Mouse (Mus musculus) kidney, embryonic 14.5 days (tissue): Measurements from ENCODE around the gene Col4a2. TPM values are rescaled to one million over a fixed set of nuclear protein-coding genes. Genes with fewer than 3 reads are reported as not detected.
"Not testable (repeated sequence)": the region's sequence is repeated elsewhere in the genome, so short reads cannot be mapped to it uniquely, and the experiment has no call there.

Source experiments
- ATAC-seq: fragments of 200-750 bp; cut with Nextera tagmentation; 2 replicates; pipeline ENCODE4 v1.8.0; 2017; ENCODE audit warnings: moderate number of reproducible peaks, mild to moderate bottlenecking, moderate TSS enrichment, moderate library complexity; ENCODE audit not compliant: low FRiP score, low TSS enrichment
- H3K27ac ChIP-seq: fragments of 300-500 bp; sonication (generic); 2 replicates; pipeline ENCODE4 v1.5.1; 2014; ENCODE audit warnings: low read depth, mild to moderate bottlenecking, low read length, moderate library complexity, mixed read lengths
- H3K27me3 ChIP-seq: fragments of 300-500 bp; sonication (generic); 2 replicates; pipeline ENCODE4 v1.6.1; 2014; ENCODE audit warnings: mild to moderate bottlenecking, low read length; ENCODE audit not compliant: control insufficient read depth, insufficient read depth
- H3K36me3 ChIP-seq: fragments of 300-500 bp; sonication (generic); 2 replicates; pipeline ENCODE4 v1.6.1; 2014; ENCODE audit warnings: low read length, mixed read lengths; ENCODE audit not compliant: control insufficient read depth, insufficient read depth
- H3K4me1 ChIP-seq: fragments of 300-500 bp; sonication (generic); 2 replicates; pipeline ENCODE4 v1.6.1; 2014; ENCODE audit warnings: low read length, mixed read lengths; ENCODE audit not compliant: control insufficient read depth, insufficient read depth
- H3K4me2 ChIP-seq: fragments of 300-500 bp; sonication (generic); replicated peaks from 2 replicates; pipeline ENCODE4 v1.6.1; 2014; ENCODE audit warnings: low read depth, mild to moderate bottlenecking, low read length
- H3K4me3 ChIP-seq: fragments of 300-500 bp; sonication (generic); 2 replicates; pipeline ENCODE4 v1.5.1; 2014; ENCODE audit warnings: mild to moderate bottlenecking, low read length
- H3K9ac ChIP-seq: fragments of 300-500 bp; sonication (generic); 2 replicates; pipeline ENCODE4 v1.6.1; 2014; ENCODE audit warnings: low read depth, mild to moderate bottlenecking, low read length, moderate library complexity
- H3K9me3 ChIP-seq: fragments of 300-500 bp; sonication (generic); 2 replicates; pipeline ENCODE4 v1.6.1; 2016; ENCODE audit warnings: low read length; ENCODE audit not compliant: control insufficient read depth
- WGBS: fragments of 180-500 bp; shearing (Covaris S2); extraction: QIAGEN DNeasy Blood & Tissue Kit; methylation state at CpG from one replicate; pipeline ENCODE4 v1.1.7; 2014; 5-methylcytosine and 5-hydroxymethylcytosine counted together
- polyA plus RNA-seq: library from polyadenylated mRNA; unstranded; fragments of >200 nt; fragmentation: Nextera tagmentation; extraction: Ambion mirVana; gene quantifications from 2 replicates; pipeline ENCODE4 v1.2.1, GENCODE M21; 2014

Col4a2 gene
- polyA plus RNA-seq, 1 experiment from 2014 or later, result 82.2 TPM

- 65% methylated on average over 12 of the region's 12 CpGs for WGBS
- H3K4me3 ChIP-seq, result no peak overlapping the region
- H3K4me1 ChIP-seq, result peaks cover 6% of the 10 kb centered on the region
- H3K4me2 ChIP-seq, result no peak overlapping the region
- ATAC-seq, result no peak
- H3K27me3 ChIP-seq, result no peaks in the 10 kb centered on the region
- H3K27ac ChIP-seq, result no peak overlapping the region
- H3K9me3 ChIP-seq, result peaks cover 6% of the 10 kb centered on the region; the same call in 1 of the 2 replicates
- no peak overlapping the region for H3K9ac ChIP-seq
- H3K36me3 ChIP-seq, result no peaks in the 10 kb centered on the region
Measured at GRCm38 (mm10) chr8:11463889-11464706, 151.5 kb downstream of the Col4a2 start.

DNA sequence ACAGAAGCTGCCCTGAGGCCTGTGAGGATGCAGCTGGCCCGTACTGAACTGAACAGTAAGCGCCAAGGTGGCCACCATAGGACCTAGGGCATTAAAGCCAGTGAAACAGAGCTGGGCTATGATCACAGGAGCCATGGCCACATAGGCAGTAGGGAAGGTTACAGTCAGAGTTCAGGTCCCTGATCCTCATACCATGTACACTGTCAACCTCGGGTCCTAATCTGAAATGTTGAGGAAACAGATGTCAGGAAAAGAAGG lies 152.0 kb downstream of the Col4a2 start:
- no peaks in the 10 kb centered on the region for H3K27me3 ChIP-seq
- no peak overlapping the region for H3K4me3 ChIP-seq
- no peaks in the 10 kb centered on the region for H3K36me3 ChIP-seq
- 0 out of 2 replicates have a peak, but pooled peaks cover 4% of the 10 kb centered on the region for H3K4me1 ChIP-seq
- WGBS, result 72% methylated on average over 3 of the region's 3 CpGs
- no peak overlapping the region for H3K27ac ChIP-seq
- peaks cover 6% of the 10 kb centered on the region; the same call in 1 of the 2 replicates for H3K9me3 ChIP-seq
- no peak overlapping the region for H3K4me2 ChIP-seq
- no peak for ATAC-seq
- no peak overlapping the region for H3K9ac ChIP-seq

DNA sequence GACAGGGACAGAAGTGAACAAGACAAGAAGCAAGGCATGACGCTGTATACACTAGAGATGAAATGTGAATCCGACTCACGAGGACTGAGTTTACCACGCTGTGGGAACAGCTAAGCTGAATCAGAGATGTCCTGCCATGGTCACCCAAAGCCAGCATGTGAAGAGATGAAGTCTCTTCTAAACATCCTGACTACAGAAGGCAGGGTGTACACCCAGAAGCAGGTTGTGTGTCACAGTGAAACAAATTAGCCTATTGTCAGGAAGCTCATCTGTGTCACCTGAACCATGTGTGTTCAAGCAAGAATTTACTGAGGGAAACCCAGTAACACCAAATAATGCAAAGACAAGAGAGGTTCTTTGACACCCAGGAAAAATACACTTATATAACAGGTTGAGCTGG lies 153.0 kb downstream of the Col4a2 start:
- Histone ChIP-seq H3K36me3 (no peaks in the 10 kb centered on the region), H3K4me1 (0 out of 2 replicates have a peak, but pooled peaks cover 4% of the 10 kb centered on the region), H3K4me3 (no peak overlapping the region), H3K9ac (no peak overlapping the region), H3K27me3 (no peaks in the 10 kb centered on the region), H3K27ac (no peak overlapping the region), H3K9me3 (peaks cover 6% of the 10 kb centered on the region; the same call in 1 of the 2 replicates), H3K4me2 (no peak overlapping the region)
- 91% methylated on average over 4 of the region's 4 CpGs for WGBS
- ATAC-seq, result no peak

- H3K36me3 ChIP-seq, H3K4me1 ChIP-seq, H3K9ac ChIP-seq, H3K27ac ChIP-seq, H3K9me3 ChIP-seq, ATAC-seq, H3K27me3 ChIP-seq, H3K4me2 ChIP-seq, H3K4me3 ChIP-seq: not testable (repeated sequence)
- WGBS, result 87% methylated on average over 4 of the region's 5 CpGs
Measured at GRCm38 (mm10) chr8:11466528-11466927, 153.9 kb downstream of the Col4a2 start.

- H3K9me3 ChIP-seq, result peaks cover 6% of the 10 kb centered on the region; the same call in 1 of the 2 replicates
- H3K36me3 ChIP-seq, result no peaks in the 10 kb centered on the region
- ATAC-seq, result no peak
- no peak overlapping the region for H3K27ac ChIP-seq
- peaks cover 17% of the 10 kb centered on the region for H3K4me1 ChIP-seq
- no peaks in the 10 kb centered on the region for H3K27me3 ChIP-seq
- no peak overlapping the region for H3K4me3 ChIP-seq
- WGBS, result 3% methylated on average over 3 of the region's 3 CpGs
- H3K4me2 ChIP-seq, result no peak overlapping the region
- H3K9ac ChIP-seq, result no peak overlapping the region
Measured at GRCm38 (mm10) chr8:11469095-11469494, 156.5 kb downstream of the Col4a2 start.

GRCm38 (mm10) chr8:11470694-11471093 lies 158.1 kb downstream of the Col4a2 start:
- Histone ChIP-seq H3K9ac (no peak overlapping the region), H3K4me1 (peaks cover 21% of the 10 kb centered on the region), H3K4me2 (no peak overlapping the region), H3K4me3 (no peak overlapping the region), H3K27ac (peak overlapping the region; percentile 83; the same call in 1 of the 2 replicates), H3K9me3 (peaks cover 6% of the 10 kb centered on the region; the same call in 1 of the 2 replicates), H3K27me3 (no peaks in the 10 kb centered on the region; the same call in 1 of the 2 replicates), H3K36me3 (no peaks in the 10 kb centered on the region)
- WGBS, result 68% methylated on average over 7 of the region's 7 CpGs
- ATAC-seq, result no peak

DNA sequence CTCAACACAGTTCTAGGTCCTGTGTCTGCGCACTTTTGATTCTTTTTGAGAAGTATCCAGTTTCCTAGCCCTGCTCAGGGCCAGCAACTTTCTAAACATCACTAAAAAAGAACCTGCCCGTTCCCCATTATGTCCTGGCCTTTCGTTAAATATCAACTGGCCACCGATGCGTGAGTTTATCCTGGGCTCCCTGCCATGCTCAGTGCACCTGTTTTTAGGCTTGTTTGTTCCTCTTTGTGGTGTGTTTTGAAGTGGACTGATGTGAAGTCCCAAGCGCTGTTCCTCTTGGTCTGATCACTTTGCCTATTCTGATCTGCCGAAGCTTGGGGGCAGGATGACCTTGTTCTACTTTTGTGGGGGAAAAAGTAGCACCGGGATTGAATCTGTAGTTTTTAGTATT lies 158.7 kb downstream of the Col4a2 start:
- H3K27ac ChIP-seq, result peak overlapping the region; percentile 83; the same call in 1 of the 2 replicates
- H3K9me3 ChIP-seq, result peaks cover 6% of the 10 kb centered on the region; the same call in 1 of the 2 replicates
- ATAC-seq, result no peak
- no peak overlapping the region for H3K4me2 ChIP-seq
- H3K9ac ChIP-seq, result no peak overlapping the region
- H3K4me3 ChIP-seq, result no peak overlapping the region
- H3K27me3 ChIP-seq, result peaks cover 3% of the 10 kb centered on the region; the same call in 1 of the 2 replicates
- WGBS, result 46% methylated on average over 8 of the region's 8 CpGs
- H3K36me3 ChIP-seq, result no peaks in the 10 kb centered on the region
- peaks cover 22% of the 10 kb centered on the region for H3K4me1 ChIP-seq

- ATAC-seq, result peak; percentile 41; the same call in 1 of the 2 replicates
- H3K9me3 ChIP-seq, result no peaks in the 10 kb centered on the region
- H3K27me3 ChIP-seq, result peaks cover 4% of the 10 kb centered on the region; the same call in 1 of the 2 replicates
- H3K9ac ChIP-seq, result no peak overlapping the region
- WGBS, result 15% methylated on average over 4 of the region's 4 CpGs
- H3K4me3 ChIP-seq, result no peak overlapping the region
- peaks cover 30% of the 10 kb centered on the region for H3K4me1 ChIP-seq
- no peaks in the 10 kb centered on the region for H3K36me3 ChIP-seq
- H3K27ac ChIP-seq, result peak overlapping the region; percentile 65; the same call in 1 of the 2 replicates
- H3K4me2 ChIP-seq, result no peak overlapping the region
Measured at GRCm38 (mm10) chr8:11473072-11473471, 160.5 kb downstream of the Col4a2 start.

- no peak for ATAC-seq
- Histone ChIP-seq H3K9me3 (no peaks in the 10 kb centered on the region), H3K4me3 (no peak overlapping the region), H3K27ac (no peak overlapping the region), H3K36me3 (no peaks in the 10 kb centered on the region), H3K4me2 (peak overlapping the region; percentile 2; the same call in 1 of the 2 replicates), H3K27me3 (peaks cover 8% of the 10 kb centered on the region; the same call in 1 of the 2 replicates), H3K9ac (no peak overlapping the region), H3K4me1 (peaks cover 41% of the 10 kb centered on the region)
- WGBS, result 14% methylated on average over 9 of the region's 10 CpGs
Measured at GRCm38 (mm10) chr8:11475397-11475796, 162.8 kb downstream of the Col4a2 start.
